Mouse (Mus musculus): ENCODE measurements around the gene Sgca. TPM values are rescaled to one million over a fixed set of nuclear protein-coding genes. Genes with fewer than 3 reads are reported as not detected.
"Not testable (repeated sequence)": the region's sequence is repeated elsewhere in the genome, so short reads cannot be mapped to it uniquely, and the experiment has no call there.

The Sgca gene
- 100 to 1,000 TPM; 201 to 224 TPM for total RNA-seq (2021)
- long read RNA-seq, experiment 1, transcript Sgca-202 (11 exons, 1,724 nt), result minor isoform, 37 of 160 reads
- long read RNA-seq, experiment 1, transcript Sgca-201 (10 exons, 1,465 nt), result major isoform, 86 of 160 reads
- long read RNA-seq, experiment 1, partial matches to known transcripts, result 13 of 160 reads
- long read RNA-seq, experiment 1, other reads (novel, unspliced or antisense), result 22 of 160 reads
- long read RNA-seq, experiment 2, transcript Sgca-201 (10 exons, 1,465 nt), result major isoform, 87 of 168 reads
- long read RNA-seq, experiment 2, transcript Sgca-202 (11 exons, 1,724 nt), result minor isoform, 40 of 168 reads
- long read RNA-seq, experiment 2, partial matches to known transcripts, result 13 of 168 reads
- long read RNA-seq, experiment 2, other reads (novel, unspliced or antisense), result 25 of 168 reads

GRCm38 (mm10) chr11:94976199-94976598 is at the start of gene Sgca:
TSS of gene Sgca (minus strand) at chr11:94976327.
- intact Hi-C loops (cut with DNase I; ENCODE audit: low total_unique reads), result no loop called here
- DNase-seq, result no peak

- DNase-seq, result peak; percentile 4
- intact Hi-C loops (cut with DNase I; ENCODE audit: low total_unique reads), result no loop called here
Observed at GRCm38 (mm10) chr11:95025227-95026012, 49.3 kb upstream of the Sgca start.

- DNase-seq, result peak; percentile 9
- intact Hi-C loops (cut with DNase I; ENCODE audit: low total_unique reads), result no loop called here
Observed at GRCm38 (mm10) chr11:95024439-95025184, 48.5 kb upstream of the Sgca start.

GRCm38 (mm10) chr11:95023481-95023880 is 47.4 kb upstream of the Sgca start:
- no peak for DNase-seq
- intact Hi-C loops (cut with DNase I; ENCODE audit: low total_unique reads), result no loop called here

- no peak for DNase-seq
- intact Hi-C loops (cut with DNase I; ENCODE audit: low total_unique reads), result no loop called here
Observed at GRCm38 (mm10) chr11:95022237-95022992, 46.3 kb upstream of the Sgca start.

GRCm38 (mm10) chr11:95015484-95015883 is 39.4 kb upstream of the Sgca start:
- intact Hi-C loops (cut with DNase I; ENCODE audit: low total_unique reads), result no loop called here
- no peak for DNase-seq

GRCm38 (mm10) chr11:95012487-95012886 is 36.4 kb upstream of the Sgca start:
- intact Hi-C loops (cut with DNase I; ENCODE audit: low total_unique reads), result no loop called here

GRCm38 (mm10) chr11:95012075-95012474 is 35.9 kb upstream of the Sgca start:
- intact Hi-C loops (cut with DNase I; ENCODE audit: low total_unique reads), result no loop called here
- DNase-seq, result no peak

More at GRCm38 (mm10) chr11:95012487-95012886, 36.4 kb upstream of the Sgca start:
- DNase-seq, result no peak

GRCm38 (mm10) chr11:95011416-95011815 is 35.3 kb upstream of the Sgca start:
- DNase-seq, result no peak
- intact Hi-C loops (cut with DNase I; ENCODE audit: low total_unique reads), result no loop called here

GRCm38 (mm10) chr11:95010841-95011403 is 34.8 kb upstream of the Sgca start:
- peak; percentile 4 for DNase-seq
- intact Hi-C loops (cut with DNase I; ENCODE audit: low total_unique reads), result not testable (repeated sequence)

GRCm38 (mm10) chr11:95010141-95010739 is 34.1 kb upstream of the Sgca start:
- intact Hi-C loops (cut with DNase I; ENCODE audit: low total_unique reads), result no loop called here
- no peak for DNase-seq

GRCm38 (mm10) chr11:95009629-95010014 is 33.5 kb upstream of the Sgca start, which contains the start of gene Samd14:
TSS of gene Samd14 (plus strand) at chr11:95009879.
- DNase-seq, result peak; percentile 70
- intact Hi-C loops (cut with DNase I; ENCODE audit: low total_unique reads), result no loop called here

GRCm38 (mm10) chr11:95008661-95009628 is 32.8 kb upstream of the Sgca start:
- intact Hi-C loops (cut with DNase I; ENCODE audit: low total_unique reads), result no loop called here
- peak; percentile 55 for DNase-seq

GRCm38 (mm10) chr11:95007418-95007817 is 31.3 kb upstream of the Sgca start:
- intact Hi-C loops (cut with DNase I; ENCODE audit: low total_unique reads), result no loop called here
- no peak for DNase-seq

- peak; percentile 83 for DNase-seq
- intact Hi-C loops (cut with DNase I; ENCODE audit: low total_unique reads), result no loop called here
Observed at GRCm38 (mm10) chr11:95006525-95007219, 30.5 kb upstream of the Sgca start.

- peak; percentile 7 for DNase-seq
- intact Hi-C loops (cut with DNase I; ENCODE audit: low total_unique reads), result no loop called here
Observed at GRCm38 (mm10) chr11:95006038-95006437, 29.9 kb upstream of the Sgca start.

- intact Hi-C loops (cut with DNase I; ENCODE audit: low total_unique reads), result no loop called here
- DNase-seq, result no peak
Observed at GRCm38 (mm10) chr11:95004937-95005198, 28.7 kb upstream of the Sgca start.
